Mouse (Mus musculus) forebrain, postnatal 0 days (tissue): ENCODE results near the gene Dyrk2. TPM values are rescaled to one million over a fixed set of nuclear protein-coding genes. Genes with fewer than 3 reads are reported as not detected.
A peak's percentile ranks its signal among the peaks of the same experiment; 100 is the strongest.

Source experiments
- ATAC-seq: fragments of 200-750 bp; cut with Nextera tagmentation; 2 replicates; pipeline ENCODE4 v1.8.0; 2017; ENCODE audit warnings: mild to moderate bottlenecking, moderate library complexity
- DNase-seq: peaks from one replicate; pipeline ENCODE4 v3.0.0-alpha.2; 2015
- H3K27ac ChIP-seq: fragments of 300-500 bp; sonication (generic); 2 replicates; pipeline ENCODE4 v1.5.1; 2014; ENCODE audit warnings: low read depth, mild to moderate bottlenecking, antibody characterized with exemption, low read length, moderate library complexity, mixed read lengths
- H3K27me3 ChIP-seq: fragments of 300-500 bp; sonication (generic); 2 replicates; pipeline ENCODE4 v1.6.1; 2014; ENCODE audit warnings: mild to moderate bottlenecking, low read length, mixed read lengths; ENCODE audit not compliant: insufficient read depth
- H3K36me3 ChIP-seq: fragments of 300-500 bp; sonication (generic); 2 replicates; pipeline ENCODE4 v1.6.1; 2014; ENCODE audit warnings: mild to moderate bottlenecking, moderate library complexity; ENCODE audit not compliant: insufficient read depth
- H3K4me1 ChIP-seq: fragments of 300-500 bp; sonication (generic); 2 replicates; pipeline ENCODE4 v1.6.1; 2014; ENCODE audit warnings: antibody characterized with exemption; ENCODE audit not compliant: insufficient read depth
- H3K4me2 ChIP-seq: fragments of 300-500 bp; sonication (generic); 2 replicates; pipeline ENCODE4 v1.6.1; 2014; ENCODE audit warnings: low read depth, mild to moderate bottlenecking, moderate library complexity
- H3K4me3 ChIP-seq: fragments of 300-500 bp; sonication (generic); 2 replicates; pipeline ENCODE4 v1.5.1; 2014; ENCODE audit warnings: low read depth, low read length, mixed read lengths
- H3K9ac ChIP-seq: fragments of 300-500 bp; sonication (generic); 2 replicates; pipeline ENCODE4 v1.6.1; 2014; ENCODE audit warnings: mild to moderate bottlenecking
- H3K9me3 ChIP-seq: fragments of 300-500 bp; sonication (generic); 2 replicates; pipeline ENCODE4 v1.6.1; 2016; ENCODE audit warnings: low read length
- CTCF ChIP-seq: sonication (generic); IDR thresholded peaks from 2 replicates; pipeline ENCODE4 v1.5.1; 2016; ENCODE audit warnings: antibody characterized with exemption, control low read depth, low read depth
- WGBS: fragments of 180-500 bp; shearing (Covaris S2); extraction: QIAGEN DNeasy Blood & Tissue Kit; methylation state at CpG from one replicate; pipeline ENCODE4 v1.1.7; 2014; 5-methylcytosine and 5-hydroxymethylcytosine counted together
- polyA plus RNA-seq: library from polyadenylated mRNA; unstranded; fragments of >200 nt; fragmentation: Nextera tagmentation; extraction: Ambion mirVana; gene quantifications from 2 replicates; pipeline ENCODE4 v1.2.1, GENCODE M21; 2015
- total RNA-seq: library from RNA; depleted of rRNA; stranded (reverse); fragments of >200 nt; gene quantifications from 2 replicates; pipeline ENCODE4 v1.2.3, GENCODE M21; 2014

The Dyrk2 gene
- total and polyA plus RNA-seq, 2 experiments from 2014 or later, result 11.4 to 52.9 TPM

- Histone ChIP-seq H3K4me3 (no peak overlapping the region), H3K4me2 (no peak overlapping the region), H3K9me3 (no peaks in the 10 kb centered on the region), H3K9ac (no peak overlapping the region), H3K27ac (no peak overlapping the region), H3K27me3 (no peaks in the 10 kb centered on the region), H3K36me3 (no peaks in the 10 kb centered on the region), H3K4me1 (peaks cover 8% of the 10 kb centered on the region; the same call in 1 of the 2 replicates)
- TF ChIP-seq CTCF, result no peak
- DNase-seq, result no peak
- WGBS, result 96% methylated on average over 2 of the region's 2 CpGs
- no peak for ATAC-seq
These were observed 2.2 kb upstream of the Dyrk2 start for GRCm38 (mm10) chr10:118872196-118872595.

- no peak for TF ChIP-seq CTCF
- no peaks in the 10 kb centered on the region for H3K9me3 ChIP-seq
- 2% methylated on average over 16 of the region's 16 CpGs for WGBS
These were observed 413 bp downstream of the Dyrk2 start for GRCm38 (mm10) chr10:118869591-118870001.

GRCm38 (mm10) chr10:118868601-118869590, 1.1 kb downstream of the Dyrk2 start:
- Histone ChIP-seq H3K27me3 (no peaks in the 10 kb centered on the region), H3K27ac (peak overlapping the region; percentile 96), H3K4me1 (peaks cover 23% of the 10 kb centered on the region), H3K4me3 (peak overlapping the region; percentile 98), H3K4me2 (peak overlapping the region; percentile 99), H3K9me3 (no peaks in the 10 kb centered on the region), H3K36me3 (no peaks in the 10 kb centered on the region; the same call in 1 of the 2 replicates), H3K9ac (peak overlapping the region; percentile 96)
- ATAC-seq (peak; percentile 84), DNase-seq (peak; percentile 92)
- 4% methylated on average over 90 of the region's 130 CpGs for WGBS
- TF ChIP-seq CTCF, result peak; percentile 43

More at GRCm38 (mm10) chr10:118869591-118870001, 413 bp downstream of the Dyrk2 start:
- no peaks in the 10 kb centered on the region; the same call in 1 of the 2 replicates for H3K36me3 ChIP-seq
- H3K27ac ChIP-seq, result peak overlapping the region; percentile 96
- peak overlapping the region; percentile 96 for H3K9ac ChIP-seq
- DNase-seq (peak; percentile 77), ATAC-seq (peak; percentile 62)
- peak overlapping the region; percentile 98 for H3K4me3 ChIP-seq
- peak overlapping the region; percentile 99 for H3K4me2 ChIP-seq
- H3K4me1 ChIP-seq, result peaks cover 19% of the 10 kb centered on the region
- H3K27me3 ChIP-seq, result no peaks in the 10 kb centered on the region

GRCm38 (mm10) chr10:118867896-118868600, 2.0 kb downstream of the Dyrk2 start:
- H3K9me3 ChIP-seq, result no peaks in the 10 kb centered on the region
- peak overlapping the region; percentile 98 for H3K4me3 ChIP-seq
- H3K27me3 ChIP-seq, result no peaks in the 10 kb centered on the region
- peak overlapping the region; percentile 96 for H3K27ac ChIP-seq
- ATAC-seq (peak; percentile 18), DNase-seq (peak; percentile 50)
- H3K4me1 ChIP-seq, result peaks cover 26% of the 10 kb centered on the region
- peak overlapping the region; percentile 99 for H3K4me2 ChIP-seq
- H3K9ac ChIP-seq, result peak overlapping the region; percentile 96
- under 1% methylated on average over 58 of the region's 62 CpGs for WGBS
- TF ChIP-seq CTCF, result no peak
- no peaks in the 10 kb centered on the region; the same call in 1 of the 2 replicates for H3K36me3 ChIP-seq

- ATAC-seq, result no peak
- 8% methylated on average over 16 of the region's 16 CpGs for WGBS
- Histone ChIP-seq H3K27me3 (no peaks in the 10 kb centered on the region), H3K4me1 (peaks cover 26% of the 10 kb centered on the region), H3K9me3 (no peaks in the 10 kb centered on the region), H3K4me2 (peak overlapping the region; percentile 99), H3K4me3 (peak overlapping the region; percentile 98), H3K27ac (peak overlapping the region; percentile 96), H3K36me3 (no peaks in the 10 kb centered on the region; the same call in 1 of the 2 replicates), H3K9ac (peak overlapping the region; percentile 96)
- TF ChIP-seq CTCF, result no peak
- no peak for DNase-seq
These were observed 2.6 kb downstream of the Dyrk2 start for GRCm38 (mm10) chr10:118867304-118867895.

- Histone ChIP-seq H3K27ac (no peak overlapping the region), H3K4me1 (peaks cover 19% of the 10 kb centered on the region), H3K4me3 (no peak overlapping the region; the same call in 1 of the 2 replicates), H3K9ac (no peak overlapping the region), H3K9me3 (peaks cover 9% of the 10 kb centered on the region; the same call in 1 of the 2 replicates), H3K27me3 (no peaks in the 10 kb centered on the region), H3K4me2 (peak overlapping the region; percentile 8; the same call in 1 of the 2 replicates), H3K36me3 (peaks cover 14% of the 10 kb centered on the region)
- ATAC-seq (no peak), DNase-seq (no peak)
- TF ChIP-seq CTCF, result no peak
- 95% methylated on average over 7 of the region's 7 CpGs for WGBS
These were observed 5.0 kb downstream of the Dyrk2 start for GRCm38 (mm10) chr10:118864976-118865375.
